Mouse (Mus musculus): ENCODE measurements around the gene Cox19.
"Not testable (repeated sequence)": the region's sequence is repeated elsewhere in the genome, so short reads cannot be mapped to it uniquely, and the experiment has no call there.

- TF ChIP-seq POLR2A (IDR thresholded peaks at IDR 0.05; ENCODE audit: borderline replicate concordance, extremely low read depth, low read depth, low read length); CTCF (IDR thresholded peaks at IDR 0.05; ENCODE audit: insufficient read depth, low read length): not testable (repeated sequence)
Observed at GRCm38 (mm10) chr5:139334394-139334793, 16.8 kb downstream of the Cox19 start.

All from lung, adult 2 months (tissue).